Mouse (Mus musculus) brain, embryonic 14.5 days (tissue): ENCODE data around the gene Znrd1as.

Experiments used
- CTCF ChIP-seq: fragments of 200-500 bp; IDR thresholded peaks from 2 replicates; pipeline ENCODE4 v1.5.1; 2012; ENCODE audit warnings: inconsistent platforms, mild to moderate bottlenecking, moderate library complexity, borderline replicate concordance; ENCODE audit not compliant: insufficient read depth, insufficient read length; ENCODE audit errors: extremely low read depth
- POLR2A ChIP-seq: fragments of 200-500 bp; IDR thresholded peaks from 2 replicates; pipeline ENCODE4 v1.6.1; 2012; ENCODE audit warnings: mild to moderate bottlenecking, inconsistent platforms, borderline replicate concordance; ENCODE audit not compliant: poor library complexity, insufficient read depth, insufficient read length, severe bottlenecking; ENCODE audit errors: extremely low read depth

- no peak for TF ChIP-seq CTCF
- TF ChIP-seq POLR2A, result no peak
Observed at GRCm38 (mm10) chr17:36938056-36938455, 20.3 kb upstream of the Znrd1as start.
